Mouse (Mus musculus): ENCODE data around the gene Prss50.

DNA sequence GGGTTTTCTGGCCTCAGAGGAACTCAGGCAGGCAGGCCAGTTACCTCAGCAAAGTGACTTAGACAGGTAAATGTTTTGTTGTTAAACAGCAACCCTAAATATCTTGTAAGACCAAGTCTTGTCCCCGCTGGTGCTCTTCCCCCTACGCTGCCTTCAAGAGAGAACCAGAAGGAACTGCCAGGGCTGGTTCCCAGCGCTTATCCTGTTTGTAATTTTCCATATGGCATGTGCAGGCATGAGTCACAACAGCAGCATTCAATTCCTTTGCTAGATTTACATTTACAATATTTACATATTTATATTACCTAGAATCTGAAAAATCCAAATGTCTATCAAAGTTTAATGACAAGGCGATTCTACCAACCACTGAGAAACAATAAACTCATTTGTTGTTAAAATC, 47.7 kb upstream of the Prss50 start:
- TF ChIP-seq POLR2A (IDR thresholded peaks at IDR 0.05; ENCODE audit: control insufficient read depth, extremely low read depth, insufficient read depth, low read length, poor library complexity) (no peak), CTCF (IDR thresholded peaks at IDR 0.05; ENCODE audit: borderline replicate concordance, control insufficient read depth, extremely low read depth, insufficient read depth, low read length, poor library complexity) (no peak)

Measured in thymus, adult 2 months (tissue).